Mouse (Mus musculus) left cerebral cortex, postnatal 4 days (tissue): Measurements from ENCODE around the gene Mfap3. TPM values are rescaled to one million over a fixed set of nuclear protein-coding genes. Genes with fewer than 3 reads are reported as not detected.

Experiments used
- DNase-seq: peaks from one replicate; pipeline ENCODE4 v3.0.0-alpha.2; 2022
- intact Hi-C: fragments of 180-260 bp; cut with DNase I; formaldehyde crosslinking; loops from one replicate; pipeline ENCODE4 v1.15.1; 2025
- total RNA-seq, 2 experiments: library from RNA; stranded (reverse); gene quantifications; 2 replicates each; pipeline ENCODE4 v1.2.3; 2021

The Mfap3 gene
- total RNA-seq, 2 experiments from 2014 or later = 41.1 to 44.3 TPM

DNA sequence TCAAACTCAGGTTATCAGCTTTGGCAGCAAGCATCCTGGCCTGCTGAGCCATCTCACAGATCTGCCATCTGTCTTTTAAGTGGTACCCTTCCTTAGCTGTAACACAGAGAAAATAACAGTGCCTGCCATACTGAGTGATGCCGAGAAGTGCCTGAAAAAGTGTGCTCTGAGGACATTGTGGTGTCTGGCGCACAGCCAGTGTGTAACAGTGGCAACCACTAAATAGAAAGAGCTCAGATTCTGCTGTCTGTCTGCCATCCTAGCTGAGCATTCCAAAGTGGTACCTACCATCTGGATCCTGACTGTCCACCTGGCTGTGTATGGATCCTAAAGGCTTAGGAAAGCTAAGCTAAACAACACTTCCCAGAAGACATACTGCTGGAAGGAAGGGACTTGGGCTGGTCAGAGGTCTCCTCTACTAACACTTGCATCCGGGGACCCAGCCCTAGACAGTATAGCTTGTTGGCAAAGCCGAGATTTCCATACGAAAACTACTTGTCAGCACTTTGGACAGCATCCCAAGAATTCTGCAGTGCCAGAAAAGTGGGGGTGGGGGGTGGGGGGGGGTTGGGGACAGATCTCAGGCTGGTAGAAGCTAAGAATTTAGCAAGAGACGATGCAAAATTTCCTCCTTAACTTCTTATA is 58.5 kb downstream of the Mfap3 start:
- intact Hi-C loops = no loop called here
- DNase-seq = no peak

DNA sequence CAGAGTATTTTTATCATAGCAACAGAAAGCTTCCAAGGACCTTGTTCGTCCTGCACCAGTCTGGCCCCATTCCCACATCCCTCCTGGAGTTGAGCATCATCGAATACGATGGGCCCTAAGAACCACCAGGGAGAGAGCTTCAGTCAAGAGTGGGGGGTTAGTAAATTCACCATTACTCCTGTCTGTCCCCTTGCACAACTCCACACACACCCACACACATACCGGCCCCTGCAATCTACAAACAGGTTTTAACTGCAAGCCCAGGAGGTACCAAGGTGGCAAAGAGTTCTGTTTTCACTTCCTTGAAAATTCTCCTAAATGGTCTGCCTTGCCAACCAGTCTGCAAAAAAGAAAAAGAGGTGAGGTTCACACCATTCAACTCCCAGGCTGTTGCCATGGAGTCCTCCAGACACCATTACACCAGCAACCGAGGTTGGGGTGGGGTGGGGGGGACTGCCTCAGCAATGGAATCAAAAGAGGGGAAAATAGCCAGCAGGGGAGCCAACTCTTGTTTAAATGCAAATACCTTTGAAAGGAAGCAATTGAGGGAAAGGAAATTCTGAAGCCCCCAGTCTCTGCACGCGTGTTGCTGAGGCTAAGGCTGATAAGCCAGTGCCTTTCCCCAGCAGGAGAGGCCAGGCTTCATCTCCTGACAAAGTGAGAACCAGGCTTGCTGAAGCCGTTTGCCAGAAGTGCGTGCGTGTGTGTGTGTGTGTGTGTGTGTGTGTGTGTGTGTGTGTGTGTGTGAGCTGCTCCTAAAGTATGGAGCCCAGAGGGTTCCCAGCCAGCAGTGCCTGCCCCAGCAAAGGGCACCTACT is 64.6 kb downstream of the Mfap3 start:
- no peak for DNase-seq

More for the DNA sequence above, 64.6 kb downstream of the Mfap3 start:
- intact Hi-C loops = no loop called here

Other genes starting within 250 kb of the Mfap3 start
- gene Fam114a2, start within 50 bp of the Mfap3 start, total RNA-seq = 10 to 100 TPM; 38.7 to 38.9 TPM
- gene Galnt10, start 126.8 kb downstream of the Mfap3 start, total RNA-seq = 10 to 100 TPM; 11.7 to 12.4 TPM